Mouse (Mus musculus) liver, postnatal 0 days (tissue): ENCODE data around the gene Dars2.

Source experiments
- CTCF ChIP-seq: sonication (generic); IDR thresholded peaks from 2 replicates; pipeline ENCODE4 v1.5.1; 2016; ENCODE audit warnings: antibody characterized with exemption, low read depth
- EP300 ChIP-seq: IDR thresholded peaks from 2 replicates; pipeline ENCODE4 v1.6.1; 2016; ENCODE audit warnings: antibody characterized with exemption, low read depth, mild to moderate bottlenecking

- TF ChIP-seq CTCF = no peak
- no peak for TF ChIP-seq EP300
These were observed 38.6 kb downstream of the Dars2 start for GRCm38 (mm10) chr1:161031881-161032280.
